Mouse (Mus musculus) lung, postnatal 0 days (tissue): ENCODE measurements around the gene Fasn. TPM values are rescaled to one million over a fixed set of nuclear protein-coding genes. Genes with fewer than 3 reads are reported as not detected.
"Not testable (repeated sequence)": the region's sequence is repeated elsewhere in the genome, so short reads cannot be mapped to it uniquely, and the experiment has no call there.

Experiments used
- ATAC-seq: fragments of 200-750 bp; cut with Nextera tagmentation; 2 replicates; pipeline ENCODE4 v1.8.0; 2017; ENCODE audit warnings: moderate library complexity
- DNase-seq: peaks from one replicate; pipeline ENCODE4 v3.0.0-alpha.2; 2016; ENCODE audit warnings: low spot score
- H3K27ac ChIP-seq: fragments of 300-500 bp; sonication (generic); 2 replicates; pipeline ENCODE4 v1.5.1; 2014; ENCODE audit warnings: antibody characterized with exemption, mild to moderate bottlenecking, low read length, mixed read lengths
- H3K27me3 ChIP-seq: fragments of 300-500 bp; sonication (generic); replicated peaks from 2 replicates; pipeline ENCODE4 v1.6.1; 2014; ENCODE audit warnings: low read length, mixed read lengths; ENCODE audit not compliant: insufficient read depth
- H3K36me3 ChIP-seq: fragments of 300-500 bp; sonication (generic); 2 replicates; pipeline ENCODE4 v1.6.1; 2014; ENCODE audit warnings: low read length, mixed read lengths; ENCODE audit not compliant: insufficient read depth
- H3K4me1 ChIP-seq: fragments of 300-500 bp; sonication (generic); 2 replicates; pipeline ENCODE4 v1.6.1; 2014; ENCODE audit warnings: antibody characterized with exemption, low read depth, low read length, mixed read lengths; ENCODE audit not compliant: insufficient read depth
- H3K4me2 ChIP-seq: fragments of 300-500 bp; sonication (generic); replicated peaks from 2 replicates; pipeline ENCODE4 v1.6.1; 2014; ENCODE audit warnings: low read depth, mild to moderate bottlenecking, low read length, moderate library complexity, mixed read lengths
- H3K4me3 ChIP-seq: fragments of 300-500 bp; sonication (generic); 2 replicates; pipeline ENCODE4 v1.5.1; 2014; ENCODE audit warnings: low read depth, low read length
- H3K9ac ChIP-seq: fragments of 300-500 bp; sonication (generic); replicated peaks from 2 replicates; pipeline ENCODE4 v1.6.1; 2014; ENCODE audit warnings: low read depth, mild to moderate bottlenecking
- H3K9me3 ChIP-seq: fragments of 300-500 bp; sonication (generic); 2 replicates; pipeline ENCODE4 v1.6.1; 2016; ENCODE audit warnings: low read length, mixed read lengths
- CTCF ChIP-seq: IDR thresholded peaks from 2 replicates; pipeline ENCODE4 v1.5.1; 2016; ENCODE audit warnings: antibody characterized with exemption, mild to moderate bottlenecking
- EP300 ChIP-seq: IDR thresholded peaks from 2 replicates; pipeline ENCODE4 v1.6.1; 2016; ENCODE audit warnings: antibody characterized with exemption, mild to moderate bottlenecking, control low read depth
- WGBS: fragments of 180-500 bp; shearing (Covaris S2); extraction: QIAGEN DNeasy Blood & Tissue Kit; methylation state at CpG from one replicate; pipeline ENCODE4 v1.1.7; 2014; 5-methylcytosine and 5-hydroxymethylcytosine counted together
- polyA plus RNA-seq: library from polyadenylated mRNA; unstranded; fragments of >200 nt; fragmentation: Nextera tagmentation; extraction: Ambion mirVana; gene quantifications from 2 replicates; pipeline ENCODE4 v1.2.1, GENCODE M21; 2015

Gene Fasn
- polyA plus RNA-seq, 1 experiment from 2014 or later, result 63.8 TPM

GRCm38 (mm10) chr11:120772749-120773148, 51.6 kb downstream of the Fasn start:
- Histone ChIP-seq H3K36me3 (no peaks in the 10 kb centered on the region), H3K4me2 (no peak overlapping the region), H3K4me3 (no peak overlapping the region), H3K9me3 (no peaks in the 10 kb centered on the region), H3K27me3 (no peaks in the 10 kb centered on the region), H3K9ac (no peak overlapping the region), H3K4me1 (no peaks in the 10 kb centered on the region), H3K27ac (no peak overlapping the region)
- 77% methylated on average over 3 of the region's 3 CpGs for WGBS
- TF ChIP-seq CTCF (no peak), EP300 (no peak)
- ATAC-seq (no peak), DNase-seq (no peak)

GRCm38 (mm10) chr11:120768206-120768605, 56.1 kb downstream of the Fasn start:
- 64% methylated on average over 1 of the region's 1 CpGs for WGBS
- ATAC-seq, result peak; percentile 55; the same call in 1 of the 2 replicates
- H3K27ac ChIP-seq, result no peak overlapping the region
- H3K27me3 ChIP-seq, result no peaks in the 10 kb centered on the region
- peak; percentile 60 for DNase-seq
- no peaks in the 10 kb centered on the region for H3K36me3 ChIP-seq
- no peak overlapping the region for H3K9ac ChIP-seq
- H3K4me2 ChIP-seq, result no peak overlapping the region
- H3K4me3 ChIP-seq, result no peak overlapping the region
- H3K9me3 ChIP-seq, result no peaks in the 10 kb centered on the region
- H3K4me1 ChIP-seq, result no peaks in the 10 kb centered on the region
- no peak for TF ChIP-seq EP300
- no peak for TF ChIP-seq CTCF

- ATAC-seq, H3K9me3 ChIP-seq, H3K4me1 ChIP-seq, H3K36me3 ChIP-seq, DNase-seq, H3K4me2 ChIP-seq, H3K9ac ChIP-seq, H3K27ac ChIP-seq, H3K27me3 ChIP-seq, H3K4me3 ChIP-seq: not testable (repeated sequence)
- WGBS, result 61% methylated on average over 3 of the region's 7 CpGs
Measured at GRCm38 (mm10) chr11:120767023-120767422, 57.3 kb downstream of the Fasn start.

GRCm38 (mm10) chr11:120763121-120763999, 61.0 kb downstream of the Fasn start:
- peak; percentile 38 for ATAC-seq
- H3K27ac ChIP-seq, H3K4me2 ChIP-seq, H3K36me3 ChIP-seq, H3K9me3 ChIP-seq, DNase-seq, H3K4me1 ChIP-seq, H3K4me3 ChIP-seq, H3K27me3 ChIP-seq, H3K9ac ChIP-seq: not testable (repeated sequence)
- WGBS, result 26% methylated on average over 2 of the region's 23 CpGs

GRCm38 (mm10) chr11:120762672-120763041, 61.7 kb downstream of the Fasn start, which contains the start of gene Hmga1b:
Gene Hmga1b, plus strand, starts transcription at chr11:120762794.
- not testable (repeated sequence) for H3K36me3 ChIP-seq, H3K4me3 ChIP-seq, H3K27me3 ChIP-seq, H3K9me3 ChIP-seq, H3K9ac ChIP-seq, H3K4me2 ChIP-seq, DNase-seq, H3K4me1 ChIP-seq
- ATAC-seq, result peak; percentile 42; the same call in 1 of the 2 replicates
- 11% methylated on average over 13 of the region's 14 CpGs for WGBS
- H3K27ac ChIP-seq, result peak within 1 kb of the TSS; percentile 54

GRCm38 (mm10) chr11:120761811-120762671, 62.3 kb downstream of the Fasn start:
- Histone ChIP-seq H3K9ac (no peak overlapping the region), H3K4me2 (no peak overlapping the region), H3K4me3 (no peak overlapping the region), H3K27ac (peak overlapping the region; percentile 54), H3K27me3 (no peaks in the 10 kb centered on the region), H3K36me3 (no peaks in the 10 kb centered on the region), H3K9me3 (no peaks in the 10 kb centered on the region), H3K4me1 (0 out of 2 replicates have a peak, but pooled peaks cover 4% of the 10 kb centered on the region)
- DNase-seq (peak; percentile 52), ATAC-seq (peak; percentile 76)
- 0 out of 2 replicates have a peak, but pooled peaks have one; percentile 54 for TF ChIP-seq EP300
- TF ChIP-seq CTCF, result no peak
- WGBS, result 55% methylated on average over 14 of the region's 14 CpGs
